Mouse (Mus musculus) lung, postnatal 4 days (tissue): ENCODE measurements at regions not wholly inside any gene's neighbourhood (a gene's known extent, or its start where the extent isn't known, plus 50 kb on each side); places are given as distances from the start of the nearest gene placed in this dataset.

Experiments
- DNase-seq, 2 experiments: peaks; one replicate each; pipeline ENCODE4 v3.0.0; 2021

DNA sequence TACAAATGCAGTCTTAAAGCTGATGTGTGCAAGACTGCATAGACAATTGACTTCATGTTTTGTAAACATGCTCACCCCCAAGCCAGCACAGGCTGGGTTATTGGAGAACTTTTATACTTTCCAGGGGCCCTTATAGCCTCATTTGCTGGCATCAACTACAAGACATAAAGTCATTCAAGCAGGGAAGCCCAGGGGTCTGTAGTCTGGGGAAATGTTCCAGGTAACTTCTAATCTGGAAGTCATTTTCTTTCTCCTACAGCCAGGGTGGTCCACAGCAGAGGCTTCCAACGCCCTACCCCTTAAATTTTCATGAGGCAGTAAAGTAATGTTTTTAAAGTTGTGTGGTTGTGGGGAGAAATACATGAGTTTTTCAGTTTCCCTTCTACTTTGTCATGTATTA, 272.1 kb upstream of the Npvf start:
- no peak for DNase-seq

DNA sequence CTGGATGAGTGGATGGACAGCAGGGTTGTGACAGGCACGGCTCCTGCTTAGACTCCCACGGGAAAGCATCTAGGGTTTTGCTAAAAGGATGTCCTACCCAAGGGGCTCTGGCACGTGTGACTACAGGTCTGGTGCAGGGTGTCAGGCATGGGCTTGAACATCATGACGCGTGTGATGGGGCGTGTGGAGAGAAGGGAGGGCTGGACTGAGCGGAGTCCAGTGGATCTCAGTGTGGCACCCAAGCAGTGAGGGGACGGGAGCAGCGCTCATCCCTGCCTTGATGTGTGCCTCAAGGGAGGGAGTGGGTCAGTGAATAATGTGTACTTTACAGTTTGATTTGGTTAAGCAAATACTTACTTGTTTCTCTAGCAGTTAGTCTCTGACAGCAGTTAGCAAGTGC, 275.3 kb upstream of the Npvf start:
- no peak for DNase-seq

DNA sequence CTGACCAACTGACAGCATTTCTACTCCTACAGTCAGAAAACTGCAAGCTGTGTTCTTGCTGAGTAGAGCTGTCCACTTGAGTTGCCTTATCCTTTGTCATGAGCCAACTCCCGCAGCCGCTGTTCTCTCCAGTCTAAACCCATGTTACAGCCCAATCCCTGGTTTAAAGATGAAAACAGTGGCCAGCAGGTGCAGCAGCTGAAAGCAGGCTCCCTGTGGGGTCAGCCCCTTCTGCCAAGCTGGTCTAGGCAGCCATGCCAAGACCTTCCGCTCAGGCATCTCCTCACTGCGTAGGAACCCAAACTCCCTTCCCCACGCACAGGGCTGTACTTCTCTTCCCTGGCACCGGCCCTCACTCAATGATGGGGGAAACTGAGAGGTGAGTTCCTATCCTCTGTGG, 279.3 kb upstream of the Npvf start:
- DNase-seq: no peak

DNA sequence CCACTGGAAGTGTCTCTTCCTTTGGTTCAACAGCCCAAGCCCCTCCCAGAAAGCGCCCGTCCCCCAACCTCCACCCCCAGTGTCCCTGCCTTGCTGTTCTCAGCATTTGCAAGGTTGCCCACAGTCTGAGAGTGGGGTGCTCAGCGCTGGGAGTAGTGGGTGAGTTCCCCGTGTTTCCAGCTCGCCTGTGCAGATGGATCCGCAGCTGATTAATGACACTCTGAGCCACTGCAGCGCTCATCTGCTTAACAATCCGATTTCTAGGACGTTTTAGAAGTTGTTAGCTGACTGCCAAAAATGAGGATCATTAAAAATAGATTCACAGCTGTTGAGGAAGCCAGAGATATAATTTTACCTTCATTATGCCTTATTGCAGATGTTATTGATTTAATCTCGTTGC, 280.0 kb upstream of the Npvf start:
- no peak for DNase-seq

DNA sequence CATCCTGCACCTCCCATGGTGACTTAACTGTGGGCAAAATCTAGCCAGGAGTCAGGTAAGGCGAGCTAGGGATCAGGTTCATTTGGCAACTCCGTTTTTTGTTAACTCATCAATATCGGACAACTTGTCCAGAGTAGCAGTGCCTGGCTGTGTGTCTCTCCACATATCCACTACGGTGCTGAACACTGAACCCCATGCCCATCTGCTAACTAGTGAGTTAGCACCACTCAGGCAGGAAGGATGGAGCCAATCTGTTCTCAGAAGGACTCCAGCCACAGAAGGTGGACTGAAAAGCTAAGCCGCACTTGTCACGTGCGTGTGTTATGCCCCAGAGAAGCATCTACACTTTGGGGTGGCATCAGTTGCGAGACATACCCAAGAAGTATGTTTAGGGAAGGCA, 282.1 kb upstream of the Npvf start:
- DNase-seq: no peak

DNA sequence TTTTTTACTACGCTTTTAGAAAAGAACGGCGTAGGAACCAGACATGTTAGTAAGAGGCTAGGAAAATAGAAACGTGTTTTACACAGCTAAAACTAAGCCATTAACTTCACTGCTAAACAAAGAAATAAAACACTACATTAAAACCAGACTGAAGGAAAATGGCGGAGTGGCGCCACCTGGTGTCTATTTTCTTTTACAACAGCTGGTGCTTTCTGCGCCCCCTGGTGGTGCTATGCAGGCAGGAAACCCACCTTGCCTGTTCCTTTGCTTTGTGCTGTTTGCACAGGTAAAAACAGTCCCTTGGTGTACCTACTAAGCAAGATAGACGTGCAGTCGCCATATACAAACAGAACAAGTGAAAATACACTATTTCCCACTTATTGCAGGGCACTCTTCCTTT, 282.9 kb upstream of the Npvf start:
- DNase-seq: peak; percentile 64 to 80

DNA sequence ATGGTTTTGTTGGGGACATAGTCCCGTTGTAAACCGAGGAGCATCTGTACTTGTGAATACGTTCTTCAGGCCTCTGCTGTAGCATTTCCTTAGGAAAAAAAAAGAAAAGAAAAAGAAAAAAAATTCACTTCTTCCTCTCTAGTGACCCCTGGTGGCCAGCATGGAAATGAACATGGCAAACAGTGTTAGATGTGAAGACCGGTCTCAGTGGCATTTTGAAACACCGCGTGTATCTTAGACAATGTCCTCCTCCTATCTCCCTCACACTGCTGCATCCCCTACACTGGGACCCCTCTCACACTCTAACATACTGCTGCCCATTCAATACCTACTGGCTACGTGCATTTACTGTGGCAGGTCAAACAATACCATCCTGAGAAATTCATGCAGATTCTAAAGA, 284.6 kb upstream of the Npvf start:
- peak in 1 of 2 experiments; percentile 34 for DNase-seq

DNA sequence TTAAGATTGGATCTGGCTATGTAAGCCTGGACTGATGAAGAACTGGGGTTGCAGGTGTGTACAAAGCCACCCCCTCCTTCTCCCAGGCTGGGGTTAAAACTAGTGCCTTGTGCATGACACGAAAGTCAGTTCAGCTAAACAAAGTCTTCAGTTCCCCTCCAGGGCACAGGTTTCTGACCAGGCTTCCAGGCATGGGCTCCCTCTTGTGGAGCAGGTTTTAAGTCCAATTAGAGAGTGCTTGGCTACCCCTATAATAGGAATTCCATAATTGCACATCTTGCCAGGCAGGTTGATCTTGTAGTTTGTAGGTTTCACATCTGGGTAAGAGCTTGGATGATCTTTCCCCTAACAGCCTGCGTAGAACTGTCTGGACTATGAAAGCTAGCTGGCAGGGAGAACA, 285.2 kb upstream of the Npvf start:
- DNase-seq: no peak

DNA sequence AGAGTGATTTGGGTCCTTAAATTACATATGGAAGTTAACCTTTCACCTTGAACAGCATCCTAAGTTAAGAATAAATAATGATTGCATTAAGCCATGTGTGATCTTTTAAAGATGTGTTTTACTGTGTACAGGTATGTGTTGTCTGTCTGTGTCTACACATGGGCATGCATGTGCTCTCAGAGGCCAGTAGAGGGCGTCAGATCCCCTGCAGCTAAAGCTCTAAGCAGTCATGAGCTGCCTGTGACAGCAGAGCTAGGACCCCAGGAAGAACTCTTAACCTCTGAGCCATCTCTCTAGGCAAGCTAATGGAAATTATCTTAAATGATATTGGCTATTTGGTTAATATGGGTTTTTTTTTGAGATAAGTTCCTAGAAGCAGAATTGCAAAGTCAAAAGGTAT, 285.9 kb upstream of the Npvf start:
- no peak for DNase-seq

GRCm38 (mm10) chr6:50940641-50941398, 286.6 kb upstream of the Npvf start:
- DNase-seq: no peak

- DNase-seq: no peak
Measured at GRCm38 (mm10) chr6:50942696-50943095, 288.5 kb upstream of the Npvf start.

DNA sequence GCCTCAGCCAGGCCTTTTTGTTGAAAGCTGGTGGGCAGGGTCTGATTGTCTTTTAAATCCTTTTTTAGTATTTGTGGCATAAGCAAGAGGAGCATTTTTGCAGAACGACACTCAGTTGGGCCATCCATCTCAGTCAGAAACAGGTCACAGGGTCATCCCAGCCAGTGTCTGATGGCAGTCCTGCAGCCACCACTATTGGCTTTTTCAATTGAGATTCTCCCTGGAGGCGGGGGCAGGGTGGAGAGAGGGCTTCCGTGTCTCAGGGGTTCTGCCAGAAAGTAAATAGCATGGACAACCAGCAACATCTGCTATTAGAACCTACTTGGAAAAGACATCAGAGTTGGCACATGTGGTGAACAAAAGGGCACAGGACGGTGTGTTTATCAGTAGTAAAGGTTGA, 293.8 kb upstream of the Npvf start:
- DNase-seq: no peak

GRCm38 (mm10) chr6:50949361-50949760, 295.1 kb upstream of the Npvf start:
- DNase-seq: no peak

DNA sequence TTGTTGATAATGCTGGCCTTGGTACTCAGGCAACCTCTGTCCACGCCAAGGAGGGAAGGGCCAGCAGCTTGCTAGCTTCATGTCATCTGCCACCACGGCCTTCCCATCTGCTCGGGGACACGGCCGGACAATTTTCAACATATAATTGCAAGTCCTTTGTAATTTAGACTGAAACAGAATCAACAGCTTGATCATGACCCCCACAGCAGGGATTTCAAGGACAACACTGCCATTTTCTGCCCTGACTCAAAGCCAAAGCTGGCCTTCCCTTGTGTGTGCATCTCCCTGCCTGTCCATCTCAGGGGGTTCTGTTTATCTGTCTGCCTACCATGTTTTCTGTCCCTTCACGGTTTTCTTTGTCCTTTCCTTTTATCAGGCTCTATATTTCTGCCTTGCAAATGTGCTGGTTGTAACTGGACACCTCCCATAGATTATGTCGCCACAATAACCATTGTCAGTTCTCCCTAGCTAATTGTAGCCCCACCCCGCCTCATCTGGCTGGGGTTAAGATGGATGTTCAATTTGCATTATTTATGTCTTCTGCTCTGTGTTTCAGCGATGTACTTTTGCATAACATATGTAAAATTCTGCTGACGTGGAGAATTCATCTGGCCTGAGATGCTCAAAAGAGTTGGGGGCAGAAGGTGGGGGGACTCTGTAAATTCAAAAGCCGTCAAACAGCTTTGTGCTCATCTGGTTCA, 295.8 kb upstream of the Npvf start:
- no peak for DNase-seq

DNA sequence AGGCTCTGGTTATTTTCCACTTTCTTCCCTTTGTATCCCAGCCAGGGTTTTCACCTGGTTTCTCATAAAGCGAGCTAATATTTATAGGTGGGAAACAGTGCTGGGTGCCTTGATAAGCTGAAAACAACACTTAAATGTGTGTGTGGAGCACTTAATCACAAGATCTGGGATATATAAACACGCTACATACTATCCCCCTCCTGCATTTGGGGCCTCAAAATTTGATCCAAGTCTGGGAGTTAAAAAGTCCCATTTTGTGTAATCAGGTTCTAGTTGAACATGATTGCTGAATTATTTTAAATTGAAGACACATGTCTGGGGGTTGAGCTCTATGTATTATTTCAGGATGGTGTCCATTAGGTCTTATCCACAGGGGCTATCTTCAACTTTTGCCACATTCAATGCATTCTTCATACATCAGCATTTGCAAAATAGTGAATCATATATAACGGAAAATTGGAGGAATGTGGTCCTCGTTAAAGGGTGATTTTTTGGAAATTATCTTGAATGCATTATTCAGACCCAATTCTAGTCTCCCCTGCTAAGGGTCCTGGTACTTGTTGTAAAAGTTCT, 303.2 kb upstream of the Npvf start:
- no peak for DNase-seq

DNA sequence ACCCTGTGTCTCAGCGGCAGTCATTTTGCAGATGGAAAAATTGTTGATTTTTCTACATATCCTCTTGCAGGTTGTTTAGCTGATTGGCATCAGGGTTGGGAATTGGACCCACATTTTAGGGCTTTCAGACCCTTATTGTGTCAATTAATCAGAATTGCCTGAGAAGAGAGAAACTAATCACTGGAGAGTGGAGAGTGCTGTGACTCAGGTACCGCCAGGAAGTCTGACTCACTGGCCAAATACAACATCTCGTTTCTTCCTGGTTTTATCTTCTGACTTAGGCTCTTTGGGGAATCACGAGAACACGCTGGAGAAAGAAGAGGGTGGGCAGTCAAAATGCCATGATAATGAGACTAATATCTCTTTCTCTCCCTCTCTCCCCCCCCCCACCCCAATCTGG, 306.1 kb upstream of the Npvf start:
- no peak for DNase-seq

- DNase-seq: no peak
Measured at GRCm38 (mm10) chr6:50961592-50961991, 307.4 kb upstream of the Npvf start.

- no peak for DNase-seq
Measured at GRCm38 (mm10) chr6:50968546-50968945, 314.3 kb upstream of the Npvf start.

DNA sequence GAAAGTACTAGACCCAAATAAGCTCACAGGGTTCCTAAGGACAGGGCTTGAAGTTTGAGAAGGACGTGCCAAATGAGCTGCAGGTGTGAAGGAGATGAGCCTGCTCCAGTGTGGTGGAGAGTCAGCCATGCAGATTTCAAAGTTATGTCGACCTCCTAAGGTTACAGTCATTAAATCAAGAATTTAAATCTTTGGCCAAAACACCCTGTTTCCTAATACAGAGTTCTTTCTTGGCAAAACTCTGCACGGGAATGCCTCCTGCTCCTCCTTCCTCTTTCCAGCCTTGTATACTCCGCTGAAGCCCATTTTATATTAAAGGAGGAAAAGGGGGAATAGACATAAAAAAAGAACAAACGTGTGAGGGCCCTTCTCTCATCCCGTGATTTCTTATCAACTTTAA, 315.1 kb upstream of the Npvf start:
- no peak for DNase-seq

DNA sequence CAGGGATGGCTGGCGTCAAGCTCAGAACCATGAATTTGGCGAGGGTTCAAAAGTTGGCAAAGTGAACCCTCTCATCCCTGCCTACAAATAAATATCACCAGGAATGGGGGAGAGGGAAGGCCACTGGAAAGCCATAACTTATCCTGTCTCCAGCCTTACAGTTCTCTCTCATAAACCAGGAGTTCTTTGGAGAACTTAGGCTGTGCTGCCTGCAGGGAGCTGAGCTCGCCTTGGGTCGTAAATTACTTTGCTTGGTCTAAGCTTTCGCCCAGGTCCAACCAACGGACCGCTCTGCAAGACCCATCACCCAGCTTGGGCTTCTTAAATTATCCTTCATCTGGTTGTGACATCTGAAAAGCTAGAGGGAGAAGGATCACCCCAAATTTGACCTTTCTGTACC, 315.8 kb upstream of the Npvf start:
- no peak for DNase-seq

GRCm38 (mm10) chr6:50970770-50971169, 316.5 kb upstream of the Npvf start:
- no peak for DNase-seq

DNA sequence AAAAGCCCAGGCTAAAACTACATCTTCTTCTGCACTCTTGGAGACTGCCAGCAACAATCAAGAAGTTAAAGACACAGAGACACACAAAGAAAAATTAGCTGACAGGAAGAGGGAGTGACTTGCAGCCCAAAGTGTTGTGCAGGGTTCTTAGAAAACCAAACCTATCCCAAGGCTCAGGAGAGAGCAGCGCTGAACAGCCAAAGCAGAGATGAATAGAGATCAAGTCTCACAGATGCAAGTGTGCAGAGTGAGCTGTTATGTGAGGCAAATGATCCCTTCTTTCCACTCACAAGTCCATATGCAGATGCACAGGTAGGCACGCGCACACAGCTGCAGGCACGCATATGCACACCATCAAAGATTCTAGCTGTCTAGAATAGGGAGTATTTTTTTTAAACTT, 318.0 kb upstream of the Npvf start:
- DNase-seq: no peak

DNA sequence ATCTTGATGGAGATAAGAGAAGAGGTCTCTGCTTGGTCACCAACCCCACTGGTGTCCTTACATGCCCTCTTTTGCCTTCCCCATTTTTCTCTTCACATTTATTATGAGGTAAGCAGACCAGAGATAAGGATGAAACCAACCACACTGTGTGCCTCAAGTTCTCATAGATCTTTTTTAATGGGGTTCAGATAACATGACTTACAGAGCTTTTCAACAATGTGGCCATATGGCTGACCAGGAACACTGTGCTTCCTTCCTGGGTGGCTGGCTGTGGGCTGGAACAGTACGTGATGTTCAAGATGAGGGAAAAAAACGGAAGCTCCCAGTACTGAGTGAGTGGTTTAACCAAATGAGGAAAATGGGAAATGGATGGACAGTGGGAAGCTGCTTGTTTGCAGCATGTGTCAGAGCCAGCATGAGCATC, 319.0 kb upstream of the Npvf start:
- DNase-seq: no peak

GRCm38 (mm10) chr6:50973815-50974214, 319.6 kb upstream of the Npvf start:
- no peak for DNase-seq
